Mouse (Mus musculus) adrenal gland, postnatal 0 days (tissue): Measurements from ENCODE around the gene Capn15. TPM values are rescaled to one million over a fixed set of nuclear protein-coding genes. Genes with fewer than 3 reads are reported as not detected.

Experiments
- polyA plus RNA-seq: library from polyadenylated mRNA; unstranded; fragments of >200 nt; fragmentation: Nextera tagmentation; extraction: Ambion mirVana; gene quantifications from 2 replicates; pipeline ENCODE4 v1.2.1, GENCODE M21; 2015

Capn15 gene
- polyA plus RNA-seq, result 9.1 and 11.3 TPM in 2 replicates

GRCm38 (mm10) chr17:25985306-25986294 is at the start of gene Capn15:
TSS of gene Capn15 (minus strand) at chr17:25985796.

GRCm38 (mm10) chr17:25951803-25952623 is 33.6 kb downstream of the Capn15 start, which contains the start of gene A930017K11Rik:
TSS of gene A930017K11Rik (minus strand) at chr17:25952565.

GRCm38 (mm10) chr17:25944366-25945163 is 41.0 kb downstream of the Capn15 start, which contains the start of the genes Pigq and Nhlrc4:
TSS of gene Pigq (minus strand) at chr17:25944936.
TSS of gene Nhlrc4 (minus strand) at chr17:25944961.

GRCm38 (mm10) chr17:25919144-25919785 is 66.3 kb downstream of the Capn15 start, which contains the start of gene Rab40c:
TSS of gene Rab40c (minus strand) at chr17:25919727.

Other genes starting within 250 kb of the Capn15 start
- 0.17 TPM in 1 of 2 replicates, not detected in the other for gene Mslnl, start 249.8 kb downstream of the Capn15 start, polyA plus RNA-seq
- gene Msln, start 231.4 kb downstream of the Capn15 start, polyA plus RNA-seq, result 58.7 and 63.7 TPM in 2 replicates
- gene Narfl, start 212.0 kb downstream of the Capn15 start, polyA plus RNA-seq, result 21.6 and 30.4 TPM in 2 replicates
- gene Haghl, start 200.1 kb downstream of the Capn15 start, polyA plus RNA-seq, result 56.7 and 71.7 TPM in 2 replicates
- 0.35 and 0.36 TPM in 2 replicates for gene Ccdc78, start 199.2 kb downstream of the Capn15 start, polyA plus RNA-seq
- 146 and 178 TPM in 2 replicates for gene Fam173a, start 192.9 kb downstream of the Capn15 start, polyA plus RNA-seq
- 0.39 TPM in 1 of 2 replicates, not detected in the other for gene AC134908.4, start 190.1 kb downstream of the Capn15 start, polyA plus RNA-seq
- 63.7 and 96.9 TPM in 2 replicates for gene Metrn, start 188.7 kb downstream of the Capn15 start, polyA plus RNA-seq
- gene Fbxl16, start 176.7 kb downstream of the Capn15 start, polyA plus RNA-seq, result 12.1 and 14.1 TPM in 2 replicates
- 10.9 and 18.4 TPM in 2 replicates for gene Wdr24, start 162.2 kb downstream of the Capn15 start, polyA plus RNA-seq
- gene Jmjd8, start 156.9 kb downstream of the Capn15 start, polyA plus RNA-seq, result 28.9 and 42.7 TPM in 2 replicates
- 212 and 318 TPM in 2 replicates for gene Stub1, start 152.4 kb downstream of the Capn15 start, polyA plus RNA-seq
- gene Rhbdl1, start 148.5 kb downstream of the Capn15 start, polyA plus RNA-seq, result 11.7 and 16.4 TPM in 2 replicates
- 2.3 and 4.6 TPM in 2 replicates for gene Gm20683, start 144.0 kb downstream of the Capn15 start, polyA plus RNA-seq
- 10.4 and 18.4 TPM in 2 replicates for gene Rhot2, start 140.9 kb downstream of the Capn15 start, polyA plus RNA-seq
- gene Wdr90, start 124.3 kb downstream of the Capn15 start, polyA plus RNA-seq, result 7.4 and 12.5 TPM in 2 replicates
- 272 and 300 TPM in 2 replicates for gene Mcrip2, start 117.0 kb downstream of the Capn15 start, polyA plus RNA-seq
- gene Mettl26, start 110.7 kb downstream of the Capn15 start, polyA plus RNA-seq, result 88.6 and 139 TPM in 2 replicates
- gene Wfikkn1, start 104.9 kb downstream of the Capn15 start, polyA plus RNA-seq, result 0.36 and 0.51 TPM in 2 replicates
- 20.0 and 27.4 TPM in 2 replicates for gene Rab40c, start 66.1 kb downstream of the Capn15 start, polyA plus RNA-seq
- gene Pigq, start 40.9 kb downstream of the Capn15 start, polyA plus RNA-seq, result 35.6 and 46.1 TPM in 2 replicates
- 0.18 TPM in 1 of 2 replicates, not detected in the other for gene Nhlrc4, start 40.8 kb downstream of the Capn15 start, polyA plus RNA-seq
- gene A930017K11Rik, start 33.2 kb downstream of the Capn15 start, polyA plus RNA-seq, result 0.21 TPM in 1 of 2 replicates, not detected in the other
- gene Rab11fip3, start 83.8 kb upstream of the Capn15 start, polyA plus RNA-seq, result 6.9 and 7.5 TPM in 2 replicates
- gene Decr2, start 104.5 kb upstream of the Capn15 start, polyA plus RNA-seq, result 37.1 and 42.1 TPM in 2 replicates
- 32.7 and 33.1 TPM in 2 replicates for gene Nme4, start 109.8 kb upstream of the Capn15 start, polyA plus RNA-seq
- gene Tmem8, start 127.5 kb upstream of the Capn15 start, polyA plus RNA-seq, result 3.1 and 4.5 TPM in 2 replicates
- 180 and 209 TPM in 2 replicates for gene Mrpl28, start 137.7 kb upstream of the Capn15 start, polyA plus RNA-seq
- 14.9 and 18.4 TPM in 2 replicates for gene Axin1, start 152.9 kb upstream of the Capn15 start, polyA plus RNA-seq
- gene Pdia2, start 213.3 kb upstream of the Capn15 start, polyA plus RNA-seq, result 3.2 and 6.9 TPM in 2 replicates
- 10.2 and 16.3 TPM in 2 replicates for gene Rgs11, start 217.2 kb upstream of the Capn15 start, polyA plus RNA-seq
- 36.0 and 74.3 TPM in 2 replicates for gene Arhgdig, start 222.0 kb upstream of the Capn15 start, polyA plus RNA-seq